Mouse (Mus musculus): ENCODE measurements around the gene Atp6ap1. TPM values are rescaled to one million over a fixed set of nuclear protein-coding genes. Genes with fewer than 3 reads are reported as not detected.
A peak's percentile ranks its signal among the peaks of the same experiment; 100 is the strongest.

Atp6ap1 gene
- polyA plus RNA-seq, 1 experiment from 2014 or later, result 107 TPM

- no peak for ATAC-seq (ENCODE audit: low FRiP score, low TSS enrichment)
- TF ChIP-seq CTCF (IDR thresholded peaks at IDR 0.05; ENCODE audit: low read depth), result no peak
- TF ChIP-seq EP300 (optimal IDR thresholded peaks at IDR 0.05), result no peak
These were observed 39.2 kb upstream of the Atp6ap1 start for GRCm38 (mm10) chrX:74257746-74258145.

DNA sequence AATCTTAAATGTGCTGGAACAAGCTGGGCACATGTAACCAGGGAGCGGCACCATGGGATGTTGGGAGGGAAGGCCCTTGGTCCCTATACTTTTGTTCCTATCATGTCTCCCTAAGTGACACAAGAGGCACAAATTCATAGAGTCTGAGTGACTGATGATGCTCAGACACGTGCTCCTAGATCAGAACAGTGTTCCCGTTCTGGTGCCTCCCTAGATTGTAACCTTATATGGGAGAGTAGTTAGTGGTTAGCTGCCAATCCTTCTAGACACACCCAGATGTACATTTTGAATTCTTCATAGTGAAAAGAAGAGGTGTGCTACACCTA, 27.2 kb upstream of the Atp6ap1 start:
- no peaks in the 10 kb centered on the region for H3K9me3 ChIP-seq (ENCODE audit: control insufficient read depth, low read length)
- H3K4me1 ChIP-seq (replicated peaks; ENCODE audit: control insufficient read depth, insufficient read depth), result no peaks in the 10 kb centered on the region
- peak overlapping the region; percentile 41 for H3K9ac ChIP-seq (ENCODE audit: low read length)
- TF ChIP-seq EP300 (optimal IDR thresholded peaks at IDR 0.05), result no peak
- TF ChIP-seq CTCF (IDR thresholded peaks at IDR 0.05; ENCODE audit: low read depth), result no peak
- DNase-seq (ENCODE audit: low spot score), result peak; percentile 18
- ATAC-seq (ENCODE audit: low FRiP score, low TSS enrichment), result peak; percentile 54
- H3K27me3 ChIP-seq (ENCODE audit: control insufficient read depth, insufficient read depth, low read length), result no peaks in the 10 kb centered on the region
- peaks cover 3% of the 10 kb centered on the region; the same call in 1 of the 2 replicates for H3K36me3 ChIP-seq (ENCODE audit: control insufficient read depth, insufficient read depth, low read length)
- 34% methylated on average over 3 of the region's 3 CpGs for WGBS
- peak overlapping the region; percentile 32 for H3K4me3 ChIP-seq (ENCODE audit: low read depth, low read length)
- peak overlapping the region; percentile 94 for H3K27ac ChIP-seq (replicated peaks)
- peak overlapping the region; percentile 42 for H3K4me2 ChIP-seq (replicated peaks; ENCODE audit: low read depth)

More at GRCm38 (mm10) chrX:74257746-74258145, 39.2 kb upstream of the Atp6ap1 start:
- Histone ChIP-seq H3K4me1 (replicated peaks; ENCODE audit: control insufficient read depth, insufficient read depth) (no peaks in the 10 kb centered on the region), H3K9ac (ENCODE audit: low read length) (no peak overlapping the region), H3K4me3 (ENCODE audit: low read depth, low read length) (no peak overlapping the region), H3K4me2 (replicated peaks; ENCODE audit: low read depth) (no peak overlapping the region), H3K9me3 (ENCODE audit: control insufficient read depth, low read length) (no peaks in the 10 kb centered on the region), H3K27me3 (ENCODE audit: control insufficient read depth, insufficient read depth, low read length) (no peaks in the 10 kb centered on the region), H3K36me3 (ENCODE audit: control insufficient read depth, insufficient read depth, low read length) (no peaks in the 10 kb centered on the region), H3K27ac (replicated peaks) (no peak overlapping the region)
- 88% methylated on average over 3 of the region's 3 CpGs for WGBS
- DNase-seq (ENCODE audit: low spot score), result no peak

DNA sequence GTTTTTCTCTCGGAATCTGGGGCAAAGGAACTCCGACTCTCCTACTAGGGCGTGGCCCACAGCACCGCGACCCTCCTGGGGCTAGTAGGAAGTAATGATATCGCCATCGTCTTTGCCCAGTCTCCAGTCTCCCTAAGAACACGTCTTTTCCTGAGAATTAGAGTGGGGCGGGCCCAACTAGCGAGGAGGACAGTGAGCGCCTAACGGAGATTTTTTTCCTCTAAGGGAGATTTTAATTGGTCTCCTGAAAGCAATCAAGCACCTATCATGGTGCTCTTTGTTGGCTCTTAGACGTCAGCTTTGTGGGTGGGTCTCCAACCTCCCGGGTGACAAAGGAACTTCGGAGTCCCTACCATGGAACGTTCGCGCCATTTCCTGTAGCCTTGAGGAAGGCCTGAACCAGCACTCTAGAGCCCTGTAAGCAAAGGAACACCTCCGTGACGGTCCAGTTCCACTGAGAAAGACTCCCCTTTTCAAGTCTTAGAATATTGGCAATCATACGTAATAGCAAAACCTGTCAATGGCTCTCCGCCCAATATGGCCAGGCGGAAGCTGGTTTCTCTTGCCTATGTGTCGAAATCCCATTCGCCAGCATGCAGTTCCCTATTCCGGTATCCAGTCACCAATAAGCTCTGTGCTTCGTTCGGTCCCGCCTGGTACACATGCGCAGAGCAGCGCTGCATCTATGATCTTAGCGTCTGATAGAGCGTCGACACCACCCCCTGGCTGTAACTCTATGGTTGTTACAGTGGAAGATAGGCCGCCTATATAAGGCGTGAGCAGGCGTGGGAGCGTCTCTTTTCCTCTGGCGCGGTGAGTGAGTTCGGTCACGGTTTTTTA, 26.6 kb upstream of the Atp6ap1 start, which contains the start of gene Rpl10:
Gene Rpl10 (plus strand): TSS at position 751 of the 840 bp plus-strand sequence.
- peak; percentile 63 for TF ChIP-seq CTCF (IDR thresholded peaks at IDR 0.05; ENCODE audit: low read depth)
- TF ChIP-seq EP300 (optimal IDR thresholded peaks at IDR 0.05), result peak; percentile 20
- peak within 1 kb of the TSS; percentile 72 for H3K9ac ChIP-seq (ENCODE audit: low read length)
- H3K4me2 ChIP-seq (replicated peaks; ENCODE audit: low read depth), result peak within 1 kb of the TSS; percentile 53
- DNase-seq (ENCODE audit: low spot score), result peak; percentile 91
- peak within 1 kb of the TSS; percentile 51 for H3K4me3 ChIP-seq (ENCODE audit: low read depth, low read length)
- H3K27me3 ChIP-seq (ENCODE audit: control insufficient read depth, insufficient read depth, low read length), result no peaks in the 10 kb centered on the region
- peak; percentile 94 for ATAC-seq (ENCODE audit: low FRiP score, low TSS enrichment)
- H3K27ac ChIP-seq (replicated peaks), result peak within 1 kb of the TSS; percentile 94
- H3K36me3 ChIP-seq (ENCODE audit: control insufficient read depth, insufficient read depth, low read length), result peaks cover 3% of the 10 kb centered on the region; the same call in 1 of the 2 replicates
- no peaks in the 10 kb centered on the region for H3K9me3 ChIP-seq (ENCODE audit: control insufficient read depth, low read length)
- 16% methylated on average over 42 of the region's 42 CpGs for WGBS
- H3K4me1 ChIP-seq (replicated peaks; ENCODE audit: control insufficient read depth, insufficient read depth), result no peaks in the 10 kb centered on the region

GRCm38 (mm10) chrX:74270902-74271551, 25.9 kb upstream of the Atp6ap1 start:
- ATAC-seq (ENCODE audit: low FRiP score, low TSS enrichment) (no peak), DNase-seq (ENCODE audit: low spot score) (peak; percentile 39)
- no peaks in the 10 kb centered on the region for H3K27me3 ChIP-seq (ENCODE audit: control insufficient read depth, insufficient read depth, low read length)
- H3K9ac ChIP-seq (ENCODE audit: low read length), result peak overlapping the region; percentile 72
- H3K36me3 ChIP-seq (ENCODE audit: control insufficient read depth, insufficient read depth, low read length), result peaks cover 3% of the 10 kb centered on the region; the same call in 1 of the 2 replicates
- TF ChIP-seq EP300 (optimal IDR thresholded peaks at IDR 0.05) (no peak), CTCF (IDR thresholded peaks at IDR 0.05; ENCODE audit: low read depth) (peak; percentile 4; the same call in 1 of the 2 replicates)
- H3K4me2 ChIP-seq (replicated peaks; ENCODE audit: low read depth), result peak overlapping the region; percentile 53
- 12% methylated on average over 27 of the region's 27 CpGs for WGBS
- no peaks in the 10 kb centered on the region for H3K9me3 ChIP-seq (ENCODE audit: control insufficient read depth, low read length)
- no peaks in the 10 kb centered on the region for H3K4me1 ChIP-seq (replicated peaks; ENCODE audit: control insufficient read depth, insufficient read depth)
- peak overlapping the region; percentile 82 for H3K27ac ChIP-seq (replicated peaks)
- peak overlapping the region; percentile 51 for H3K4me3 ChIP-seq (ENCODE audit: low read depth, low read length)

DNA sequence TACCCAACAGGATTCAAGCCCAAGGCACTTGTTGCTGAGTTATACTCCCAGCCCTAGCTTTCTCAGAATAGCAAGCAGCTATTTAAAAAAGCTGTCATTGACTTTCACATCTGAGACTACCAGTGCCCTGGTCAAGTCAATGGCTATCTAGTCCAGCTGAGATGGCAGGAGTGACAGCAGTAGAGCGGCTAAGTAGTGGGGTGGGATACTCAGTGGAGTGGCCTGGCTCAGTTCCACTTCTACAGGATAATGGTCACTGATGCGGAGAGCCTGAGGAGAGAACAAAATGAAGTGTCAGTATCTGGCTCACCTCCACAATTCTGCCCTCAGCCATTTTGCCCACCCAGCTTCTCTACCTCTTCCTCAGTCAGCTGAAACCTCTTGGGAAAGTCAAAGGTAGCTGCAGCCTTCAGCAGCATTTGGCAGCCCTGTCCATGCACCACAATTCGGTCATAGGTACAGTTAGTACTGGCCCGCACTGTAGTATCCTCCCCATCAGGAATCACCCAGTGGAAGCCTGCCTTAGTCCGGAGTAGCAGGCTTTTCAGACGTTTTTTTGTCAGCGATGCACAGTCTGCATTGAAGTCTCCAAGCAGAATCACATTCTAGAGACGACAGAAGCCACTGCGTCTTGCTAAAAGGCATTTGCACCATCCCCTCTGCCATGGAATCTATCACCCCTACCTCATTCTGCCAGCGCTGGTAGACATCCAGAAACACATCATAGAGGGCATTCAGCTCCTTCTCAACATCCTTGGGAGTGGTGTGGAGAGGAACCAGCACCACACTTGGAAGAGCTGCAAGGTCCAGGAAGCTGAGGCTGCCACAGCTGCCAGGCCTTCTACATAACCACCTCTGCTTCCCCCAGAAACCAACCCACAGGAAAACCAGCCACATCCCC, 23.2 kb upstream of the Atp6ap1 start:
- WGBS, result 32% methylated on average over 10 of the region's 10 CpGs

More for the DNA sequence above, 23.2 kb upstream of the Atp6ap1 start:
- TF ChIP-seq EP300 (optimal IDR thresholded peaks at IDR 0.05), result no peak
- no peak for TF ChIP-seq CTCF (IDR thresholded peaks at IDR 0.05; ENCODE audit: low read depth)
- no peak for ATAC-seq (ENCODE audit: low FRiP score, low TSS enrichment)
- no peaks in the 10 kb centered on the region for H3K27me3 ChIP-seq (ENCODE audit: control insufficient read depth, insufficient read depth, low read length)
- H3K36me3 ChIP-seq (ENCODE audit: control insufficient read depth, insufficient read depth, low read length), result peaks cover 3% of the 10 kb centered on the region; the same call in 1 of the 2 replicates
- no peak overlapping the region for H3K4me3 ChIP-seq (ENCODE audit: low read depth, low read length)
- peak overlapping the region; percentile 30; the same call in 1 of the 2 replicates for H3K27ac ChIP-seq (replicated peaks)
- H3K4me1 ChIP-seq (replicated peaks; ENCODE audit: control insufficient read depth, insufficient read depth), result no peaks in the 10 kb centered on the region
- no peak overlapping the region for H3K4me2 ChIP-seq (replicated peaks; ENCODE audit: low read depth)
- DNase-seq (ENCODE audit: low spot score), result no peak
- no peak overlapping the region for H3K9ac ChIP-seq (ENCODE audit: low read length)
- no peaks in the 10 kb centered on the region for H3K9me3 ChIP-seq (ENCODE audit: control insufficient read depth, low read length)
